Mouse (Mus musculus): ENCODE data around the gene Rogdi. TPM values are rescaled to one million over a fixed set of nuclear protein-coding genes. Genes with fewer than 3 reads are reported as not detected.

Gene Rogdi
- polyA plus RNA-seq, 1 experiment from 2014 or later: 56.5 TPM

DNA sequence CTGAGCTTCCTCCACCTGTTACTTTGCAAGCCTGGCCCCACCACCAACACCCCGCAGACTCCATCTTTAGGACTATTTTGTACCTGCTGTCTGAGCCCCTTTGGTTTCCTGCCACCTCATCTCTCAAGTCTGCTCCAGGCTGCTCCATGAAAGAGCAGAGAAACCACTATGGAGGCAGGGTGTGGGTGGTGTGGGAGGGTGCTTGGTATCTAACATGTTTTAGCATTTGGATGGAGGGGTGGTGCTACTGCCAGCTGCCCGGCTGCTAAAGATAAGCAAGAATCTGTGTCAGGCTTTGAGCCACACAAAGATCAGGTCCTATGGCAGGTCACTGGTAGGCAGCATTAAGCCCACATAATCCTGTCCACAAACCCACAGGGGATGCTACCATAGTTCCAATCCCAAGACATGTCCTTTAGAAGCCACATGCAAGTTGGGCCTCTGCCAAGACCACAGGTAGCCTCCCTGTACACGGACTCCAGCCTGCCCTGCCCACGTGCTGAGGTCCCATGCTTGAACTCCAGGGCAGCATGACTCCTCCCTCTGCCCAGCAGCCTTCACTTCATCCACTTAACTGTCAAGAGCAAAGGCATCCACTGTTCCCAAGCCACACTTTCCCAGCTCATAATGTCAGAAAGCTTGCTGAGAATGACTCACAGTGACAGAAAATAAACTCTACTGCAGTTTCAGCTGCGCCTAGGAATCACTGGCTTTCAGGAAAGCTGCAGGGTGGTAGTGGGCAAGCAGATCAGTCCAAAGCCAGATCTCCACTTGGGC is 34.9 kb downstream of the Rogdi start:
- WGBS: 64% methylated on average over 5 of the region's 5 CpGs
- Histone ChIP-seq H3K36me3 (replicated peaks; ENCODE audit: control insufficient read depth, insufficient read depth, low read depth, low read length) (no peaks in the 10 kb centered on the region), H3K27ac (replicated peaks; ENCODE audit: low read depth, low read length) (no peak overlapping the region), H3K4me3 (ENCODE audit: low read depth, low read length) (no peak overlapping the region), H3K4me2 (ENCODE audit: low read depth, low read length) (no peak overlapping the region), H3K27me3 (ENCODE audit: control insufficient read depth, insufficient read depth, low read length) (no peaks in the 10 kb centered on the region), H3K9me3 (replicated peaks; ENCODE audit: control insufficient read depth, low read length) (no peaks in the 10 kb centered on the region), H3K4me1 (ENCODE audit: control insufficient read depth, insufficient read depth, low read length) (no peaks in the 10 kb centered on the region), H3K9ac (replicated peaks; ENCODE audit: low read length) (no peak overlapping the region)
- DNase-seq (ENCODE audit: low spot score) (no peak), ATAC-seq (replicated peaks; ENCODE audit: insufficient number of reproducible peaks, low FRiP score, low TSS enrichment, low read depth) (no peak)

DNA sequence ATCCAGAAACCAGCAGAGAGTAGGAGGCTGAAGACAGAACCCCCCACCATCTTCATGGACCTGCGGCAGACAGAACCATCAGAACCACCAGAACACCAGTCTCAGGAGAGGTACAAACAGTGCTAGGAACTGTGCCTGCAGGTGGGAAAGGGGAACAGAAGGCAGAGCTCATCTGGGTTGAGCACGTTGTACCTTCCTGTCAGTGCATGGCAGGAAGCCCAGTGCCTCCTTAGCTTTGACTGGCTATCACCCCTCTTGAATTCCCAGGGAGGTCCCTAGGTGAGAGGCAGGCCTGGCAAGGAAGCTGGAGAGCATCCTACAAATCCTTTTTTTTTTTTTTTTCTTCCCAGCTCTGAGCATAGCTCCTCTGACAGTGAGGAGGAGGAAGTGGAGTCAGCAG is 37.2 kb downstream of the Rogdi start:
- Histone ChIP-seq H3K9ac (replicated peaks; ENCODE audit: low read length) (no peak overlapping the region), H3K4me2 (ENCODE audit: low read depth, low read length) (no peak overlapping the region), H3K27me3 (ENCODE audit: control insufficient read depth, insufficient read depth, low read length) (no peaks in the 10 kb centered on the region), H3K36me3 (replicated peaks; ENCODE audit: control insufficient read depth, insufficient read depth, low read depth, low read length) (no peaks in the 10 kb centered on the region), H3K4me3 (ENCODE audit: low read depth, low read length) (no peak overlapping the region), H3K4me1 (ENCODE audit: control insufficient read depth, insufficient read depth, low read length) (no peaks in the 10 kb centered on the region), H3K9me3 (replicated peaks; ENCODE audit: control insufficient read depth, low read length) (no peaks in the 10 kb centered on the region), H3K27ac (replicated peaks; ENCODE audit: low read depth, low read length) (no peak overlapping the region)
- DNase-seq (ENCODE audit: low spot score) (no peak), ATAC-seq (replicated peaks; ENCODE audit: insufficient number of reproducible peaks, low FRiP score, low TSS enrichment, low read depth) (no peak)
- WGBS: 72% methylated on average over 2 of the region's 2 CpGs

DNA sequence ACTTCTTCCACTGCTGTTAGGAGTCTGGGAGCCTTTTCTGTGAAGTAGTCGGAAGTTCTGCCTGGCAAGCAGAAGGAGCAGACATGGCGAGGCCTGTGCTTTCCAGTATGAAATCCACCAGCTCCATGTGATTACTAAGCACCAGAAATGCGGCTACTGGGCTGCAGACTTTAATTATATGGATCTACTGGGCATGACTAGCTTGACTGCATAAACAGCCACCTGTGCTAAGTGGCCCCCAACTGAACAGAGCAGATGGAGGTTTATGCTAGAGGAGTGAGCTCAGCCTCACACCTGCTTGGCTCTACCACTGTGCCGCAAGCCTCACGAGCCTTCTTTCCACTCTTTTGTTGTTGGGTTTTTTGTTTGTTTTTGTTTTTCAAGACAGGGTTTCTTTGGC is 38.8 kb downstream of the Rogdi start:
- Histone ChIP-seq H3K9ac (replicated peaks; ENCODE audit: low read length) (no peak overlapping the region), H3K9me3 (replicated peaks; ENCODE audit: control insufficient read depth, low read length) (no peaks in the 10 kb centered on the region), H3K4me1 (ENCODE audit: control insufficient read depth, insufficient read depth, low read length) (no peaks in the 10 kb centered on the region), H3K36me3 (replicated peaks; ENCODE audit: control insufficient read depth, insufficient read depth, low read depth, low read length) (no peaks in the 10 kb centered on the region), H3K27ac (replicated peaks; ENCODE audit: low read depth, low read length) (no peak overlapping the region), H3K27me3 (ENCODE audit: control insufficient read depth, insufficient read depth, low read length) (no peaks in the 10 kb centered on the region), H3K4me3 (ENCODE audit: low read depth, low read length) (no peak overlapping the region), H3K4me2 (ENCODE audit: low read depth, low read length) (no peak overlapping the region)
- DNase-seq (ENCODE audit: low spot score) (no peak), ATAC-seq (replicated peaks; ENCODE audit: insufficient number of reproducible peaks, low FRiP score, low TSS enrichment, low read depth) (no peak)
- 84% methylated on average over 5 of the region's 5 CpGs for WGBS

- Histone ChIP-seq H3K4me1 (ENCODE audit: control insufficient read depth, insufficient read depth, low read length) (no peaks in the 10 kb centered on the region), H3K27ac (replicated peaks; ENCODE audit: low read depth, low read length) (no peak overlapping the region), H3K36me3 (replicated peaks; ENCODE audit: control insufficient read depth, insufficient read depth, low read depth, low read length) (no peaks in the 10 kb centered on the region), H3K4me3 (ENCODE audit: low read depth, low read length) (no peak overlapping the region), H3K27me3 (ENCODE audit: control insufficient read depth, insufficient read depth, low read length) (no peaks in the 10 kb centered on the region), H3K9ac (replicated peaks; ENCODE audit: low read length) (no peak overlapping the region), H3K9me3 (replicated peaks; ENCODE audit: control insufficient read depth, low read length) (no peaks in the 10 kb centered on the region), H3K4me2 (ENCODE audit: low read depth, low read length) (no peak overlapping the region)
- ATAC-seq (replicated peaks; ENCODE audit: insufficient number of reproducible peaks, low FRiP score, low TSS enrichment, low read depth): no peak
- 79% methylated on average over 4 of the region's 4 CpGs for WGBS
- DNase-seq (ENCODE audit: low spot score): no peak
Observed at GRCm38 (mm10) chr16:4971626-4972025, 41.7 kb downstream of the Rogdi start.

- Histone ChIP-seq H3K27ac (replicated peaks; ENCODE audit: low read depth, low read length) (no peak overlapping the region), H3K9me3 (replicated peaks; ENCODE audit: control insufficient read depth, low read length) (no peaks in the 10 kb centered on the region), H3K4me2 (ENCODE audit: low read depth, low read length) (no peak overlapping the region), H3K4me1 (ENCODE audit: control insufficient read depth, insufficient read depth, low read length) (no peaks in the 10 kb centered on the region; the same call in 1 of the 2 replicates), H3K27me3 (ENCODE audit: control insufficient read depth, insufficient read depth, low read length) (no peaks in the 10 kb centered on the region), H3K4me3 (ENCODE audit: low read depth, low read length) (no peak overlapping the region), H3K36me3 (replicated peaks; ENCODE audit: control insufficient read depth, insufficient read depth, low read depth, low read length) (no peaks in the 10 kb centered on the region), H3K9ac (replicated peaks; ENCODE audit: low read length) (no peak overlapping the region)
- ATAC-seq (replicated peaks; ENCODE audit: insufficient number of reproducible peaks, low FRiP score, low TSS enrichment, low read depth) (no peak), DNase-seq (ENCODE audit: low spot score) (no peak)
- WGBS: 86% methylated on average over 5 of the region's 5 CpGs
Observed at GRCm38 (mm10) chr16:4969055-4969843, 44.1 kb downstream of the Rogdi start.

DNA sequence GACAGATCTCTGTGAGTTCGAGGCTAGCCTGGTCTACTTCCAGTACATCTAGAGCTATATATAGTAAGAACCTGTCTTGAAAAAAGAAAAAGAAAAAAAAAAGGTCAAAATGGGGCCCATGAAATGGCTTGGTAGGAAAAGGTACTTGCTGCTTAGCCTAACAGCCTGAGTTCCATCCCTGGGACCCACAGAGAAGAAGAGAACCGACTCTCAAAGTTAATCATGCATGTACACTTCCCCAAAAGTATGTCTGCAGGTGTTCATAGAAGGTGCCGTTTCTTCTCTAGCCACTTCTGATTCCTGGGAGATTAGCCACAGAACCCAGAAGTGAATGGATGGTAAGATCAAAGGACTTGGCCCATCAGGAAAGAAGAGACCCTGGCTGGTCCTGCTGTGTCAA is 44.9 kb downstream of the Rogdi start:
- no peak overlapping the region for H3K4me2 ChIP-seq (ENCODE audit: low read depth, low read length)
- H3K4me1 ChIP-seq (ENCODE audit: control insufficient read depth, insufficient read depth, low read length): no peaks in the 10 kb centered on the region; the same call in 1 of the 2 replicates
- H3K4me3 ChIP-seq (ENCODE audit: low read depth, low read length): no peak overlapping the region
- 81% methylated on average over 3 of the region's 3 CpGs for WGBS
- no peaks in the 10 kb centered on the region for H3K36me3 ChIP-seq (replicated peaks; ENCODE audit: control insufficient read depth, insufficient read depth, low read depth, low read length)
- ATAC-seq (replicated peaks; ENCODE audit: insufficient number of reproducible peaks, low FRiP score, low TSS enrichment, low read depth): no peak
- no peak overlapping the region for H3K9ac ChIP-seq (replicated peaks; ENCODE audit: low read length)
- DNase-seq (ENCODE audit: low spot score): no peak
- H3K9me3 ChIP-seq (replicated peaks; ENCODE audit: control insufficient read depth, low read length): no peaks in the 10 kb centered on the region
- no peaks in the 10 kb centered on the region for H3K27me3 ChIP-seq (ENCODE audit: control insufficient read depth, insufficient read depth, low read length)
- H3K27ac ChIP-seq (replicated peaks; ENCODE audit: low read depth, low read length): no peak overlapping the region

DNA sequence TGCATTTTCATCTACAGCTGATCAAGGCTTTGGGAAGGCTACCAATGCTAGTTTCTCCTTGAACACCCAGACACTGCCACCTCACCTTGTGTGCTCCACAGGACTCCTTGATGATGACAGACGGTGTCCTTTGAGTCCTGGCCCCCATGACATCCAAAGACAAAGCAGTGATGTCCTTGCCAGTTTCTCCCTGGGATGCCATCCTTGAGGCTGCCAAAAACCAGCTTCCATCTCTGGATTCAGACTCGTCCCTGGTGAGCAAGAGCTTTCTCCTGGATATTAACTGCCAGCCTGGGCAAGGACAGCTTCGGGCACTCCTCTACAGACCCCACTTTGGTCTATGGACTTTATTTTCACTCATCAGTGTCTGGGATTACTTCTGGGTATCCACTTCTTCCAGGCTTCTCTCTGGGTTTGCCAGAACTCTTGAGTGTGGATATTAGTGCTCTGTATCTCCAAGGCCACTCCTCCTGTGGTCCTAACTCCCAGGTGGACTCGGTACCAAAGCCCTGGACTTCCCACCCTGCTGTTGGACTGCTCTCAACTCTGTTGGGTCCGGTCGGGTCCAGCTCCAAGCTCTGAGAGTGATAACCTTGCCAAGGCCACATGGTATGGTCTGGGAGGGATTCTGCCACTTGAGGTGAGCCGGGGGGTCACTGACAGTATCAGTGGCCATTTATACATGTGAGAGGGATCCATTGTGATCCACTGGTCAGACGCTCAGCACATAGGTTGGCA is 47.8 kb downstream of the Rogdi start:
- Histone ChIP-seq H3K4me1 (ENCODE audit: control insufficient read depth, insufficient read depth, low read length) (no peaks in the 10 kb centered on the region; the same call in 1 of the 2 replicates), H3K4me2 (ENCODE audit: low read depth, low read length) (no peak overlapping the region), H3K4me3 (ENCODE audit: low read depth, low read length) (no peak overlapping the region), H3K27me3 (ENCODE audit: control insufficient read depth, insufficient read depth, low read length) (no peaks in the 10 kb centered on the region), H3K9me3 (replicated peaks; ENCODE audit: control insufficient read depth, low read length) (no peaks in the 10 kb centered on the region), H3K36me3 (replicated peaks; ENCODE audit: control insufficient read depth, insufficient read depth, low read depth, low read length) (no peaks in the 10 kb centered on the region), H3K9ac (replicated peaks; ENCODE audit: low read length) (no peak overlapping the region), H3K27ac (replicated peaks; ENCODE audit: low read depth, low read length) (no peak overlapping the region)
- DNase-seq (ENCODE audit: low spot score) (no peak), ATAC-seq (replicated peaks; ENCODE audit: insufficient number of reproducible peaks, low FRiP score, low TSS enrichment, low read depth) (no peak)
- 89% methylated on average over 8 of the region's 8 CpGs for WGBS
